Mouse (Mus musculus): ENCODE results near the gene Tmcc3.
A peak's percentile ranks its signal among the peaks of the same experiment; 100 is the strongest.

Gene Tmcc3

DNA sequence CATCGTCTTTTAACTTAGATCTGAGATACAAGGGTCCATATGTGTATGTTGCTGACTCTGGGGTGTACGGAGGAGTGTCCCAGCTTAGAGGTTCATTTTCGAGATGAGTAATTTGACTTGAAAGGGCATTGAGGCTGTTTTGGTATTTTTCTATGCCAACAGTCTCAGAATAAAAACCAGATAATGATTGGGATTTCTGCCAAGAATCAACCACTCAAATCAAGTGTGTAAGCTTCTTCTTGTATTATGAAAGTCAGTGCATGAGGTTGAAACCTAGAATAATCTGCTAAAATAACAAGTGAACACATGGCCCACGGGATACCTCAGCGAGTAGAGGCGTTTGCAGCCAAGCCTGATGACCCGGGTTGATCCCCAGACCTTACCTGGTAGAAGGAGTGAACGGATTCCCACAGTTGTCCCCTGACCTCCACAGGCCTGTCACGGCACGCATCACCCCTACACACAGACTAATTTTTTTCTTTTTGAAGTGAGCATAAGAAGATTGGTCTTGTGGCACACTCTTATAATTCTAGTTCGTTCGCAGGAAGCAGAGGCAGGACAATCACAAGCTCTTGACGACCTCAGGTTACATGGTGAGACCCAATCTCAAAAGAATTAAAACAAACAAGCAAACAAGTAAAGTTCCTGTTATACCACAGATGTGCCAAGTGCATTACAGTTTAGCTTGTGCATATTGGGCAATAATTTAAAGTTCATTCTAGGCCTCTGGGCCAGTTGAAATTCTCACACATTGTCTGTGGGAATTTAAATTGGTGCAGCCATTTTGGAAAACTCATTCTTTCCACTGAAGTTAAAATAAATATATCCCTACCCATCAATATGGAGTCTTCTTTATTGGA is 165.8 kb downstream of the Tmcc3 start:
- DNase-seq = no peak

DNA sequence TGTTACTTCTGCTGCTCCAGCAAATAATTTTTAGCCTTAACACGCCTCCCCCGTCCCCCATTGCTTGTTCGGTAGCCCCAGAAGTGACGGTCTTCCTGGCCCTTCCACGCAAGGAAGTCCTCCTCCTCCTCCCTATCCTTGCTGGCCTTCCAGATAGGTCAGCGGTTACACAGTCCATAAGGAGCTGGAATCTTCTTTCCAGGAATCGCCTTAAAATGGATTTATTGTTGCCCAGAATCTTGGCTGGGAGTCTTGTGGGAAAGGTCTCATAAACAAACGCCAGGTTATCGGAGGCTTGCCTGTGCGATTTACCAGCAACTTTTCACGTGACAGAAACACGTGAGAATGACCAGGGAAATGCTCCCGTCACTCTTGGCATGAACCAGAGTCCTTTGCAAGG is 167.9 kb downstream of the Tmcc3 start:
- DNase-seq = no peak

DNA sequence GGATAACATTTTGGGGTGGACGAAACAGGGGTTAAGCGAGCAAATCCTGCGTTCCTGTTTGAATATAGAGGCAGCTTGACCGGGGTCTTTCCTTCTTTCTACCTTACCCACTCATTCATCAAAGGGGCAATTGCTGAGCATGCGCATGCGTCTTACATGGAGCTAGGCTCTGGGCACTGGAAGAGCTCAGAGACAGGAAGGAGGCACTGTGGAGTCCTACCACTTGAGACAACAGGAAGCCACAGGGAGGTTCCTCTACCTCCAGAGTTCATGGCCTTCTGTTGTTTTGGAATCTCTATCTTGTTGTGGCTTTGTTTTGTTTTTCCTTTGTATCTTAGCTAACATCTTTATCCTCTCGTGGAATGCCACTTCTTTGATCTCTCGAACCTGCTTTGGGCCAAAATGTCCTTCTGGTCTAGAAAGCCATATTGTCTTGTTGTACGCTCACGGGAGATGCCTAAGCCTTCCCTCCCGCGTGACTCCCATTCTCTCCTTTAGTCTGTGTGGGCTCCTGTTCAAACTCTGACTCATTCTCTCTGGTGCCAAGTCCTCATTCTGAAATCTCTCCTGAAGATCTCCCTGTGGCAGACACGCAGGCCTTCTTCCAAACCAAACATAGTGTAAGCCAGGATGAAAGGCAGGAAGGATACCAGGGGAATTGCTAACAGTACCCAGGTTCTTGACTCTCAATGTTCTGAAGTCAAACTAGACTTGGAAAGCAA is 168.8 kb downstream of the Tmcc3 start:
- peak; percentile 71 to 84 for DNase-seq

GRCm38 (mm10) chr10:94481613-94482012 is 169.9 kb downstream of the Tmcc3 start:
- DNase-seq = no peak

GRCm38 (mm10) chr10:94486179-94486578 is 174.4 kb downstream of the Tmcc3 start:
- no peak for DNase-seq

- DNase-seq = no peak
Observed at GRCm38 (mm10) chr10:94489509-94489908, 177.8 kb downstream of the Tmcc3 start.

GRCm38 (mm10) chr10:94491006-94491405 is 179.3 kb downstream of the Tmcc3 start:
- DNase-seq = no peak

DNA sequence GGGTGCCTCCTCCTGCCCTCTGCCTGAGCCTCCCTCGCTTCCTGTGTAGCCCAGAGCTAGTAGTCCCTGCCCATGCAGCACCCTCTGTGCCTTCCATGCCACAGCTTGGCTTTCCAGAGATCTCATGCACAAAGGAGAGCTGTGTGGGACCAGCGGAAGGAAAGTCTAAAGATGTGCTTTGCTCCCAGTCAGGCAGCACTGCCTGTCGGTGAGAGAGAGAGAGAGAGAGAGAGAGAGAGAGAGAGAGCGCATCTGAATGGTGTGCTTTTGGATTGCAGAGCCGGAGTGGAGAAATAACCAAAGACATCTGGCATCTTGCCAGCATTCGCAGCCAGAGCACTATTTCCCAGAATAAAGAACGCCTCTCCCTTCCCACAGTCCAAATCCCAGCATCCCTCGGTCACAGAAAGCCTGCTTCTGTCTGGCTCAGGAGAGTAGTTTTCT is 182.7 kb downstream of the Tmcc3 start:
- peak; percentile 24 to 30 for DNase-seq

DNA sequence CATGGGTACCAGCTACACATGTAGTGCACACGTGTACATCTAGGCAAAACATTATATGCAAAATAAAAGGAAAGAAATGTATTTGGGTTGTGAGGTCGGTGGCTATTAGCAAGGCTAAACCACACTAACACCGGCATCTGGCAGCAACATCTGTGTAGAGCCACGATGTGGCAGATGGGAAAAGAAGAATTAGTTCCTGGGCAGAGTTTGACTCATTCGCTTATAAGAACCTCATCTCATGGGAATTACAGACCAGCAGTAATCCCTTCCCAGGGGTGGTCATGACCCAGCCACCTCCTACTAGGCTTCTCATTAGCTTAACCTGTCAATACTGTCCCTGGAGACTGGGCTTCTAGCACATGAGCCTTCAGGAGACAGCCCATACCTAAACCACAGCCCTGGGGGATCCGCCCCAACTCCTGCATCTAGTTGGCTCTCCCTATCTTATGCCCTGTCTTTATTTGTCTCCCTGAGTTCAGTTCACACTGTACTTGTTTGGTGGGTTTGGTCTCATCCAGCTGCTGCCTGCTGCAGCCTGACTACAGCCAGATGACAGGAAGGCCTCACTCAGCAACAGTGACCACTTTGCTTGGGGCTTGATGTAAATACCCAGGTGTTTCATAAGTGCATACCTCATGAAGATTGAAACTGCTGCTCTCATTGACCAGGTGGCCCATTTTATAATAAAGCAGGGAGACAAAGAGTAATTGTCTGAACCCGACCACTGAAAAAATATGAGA is 183.9 kb downstream of the Tmcc3 start:
- DNase-seq = no peak

DNA sequence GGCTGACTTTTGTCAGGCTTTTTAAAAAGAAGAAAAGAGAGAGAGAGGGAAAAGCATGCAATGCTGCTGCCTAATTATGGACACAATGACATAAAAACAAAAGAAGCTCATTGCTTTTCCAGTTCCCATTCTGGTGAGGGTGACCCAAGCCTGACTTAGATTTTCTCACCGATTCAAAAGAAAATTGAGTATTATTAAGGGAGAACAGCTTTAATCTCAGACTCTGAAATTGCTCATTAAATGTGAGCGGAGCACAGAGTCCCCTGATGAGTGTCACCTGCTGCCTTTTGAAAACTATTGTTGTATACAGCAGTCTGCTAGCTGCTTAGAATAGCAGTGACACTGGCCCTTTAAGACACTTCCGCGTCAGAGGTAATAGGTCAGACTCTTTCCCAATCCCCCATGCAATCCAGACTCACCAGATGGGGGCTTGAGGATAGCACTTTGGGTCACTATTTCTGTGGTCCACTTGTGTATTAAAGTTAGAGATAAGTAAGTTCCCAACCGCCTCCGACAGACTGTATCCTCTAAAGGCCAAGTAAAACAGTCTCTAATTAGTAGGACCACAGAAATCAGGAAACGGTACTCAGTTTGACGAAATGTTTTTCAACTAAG is 185.2 kb downstream of the Tmcc3 start:
- DNase-seq = no peak

DNA sequence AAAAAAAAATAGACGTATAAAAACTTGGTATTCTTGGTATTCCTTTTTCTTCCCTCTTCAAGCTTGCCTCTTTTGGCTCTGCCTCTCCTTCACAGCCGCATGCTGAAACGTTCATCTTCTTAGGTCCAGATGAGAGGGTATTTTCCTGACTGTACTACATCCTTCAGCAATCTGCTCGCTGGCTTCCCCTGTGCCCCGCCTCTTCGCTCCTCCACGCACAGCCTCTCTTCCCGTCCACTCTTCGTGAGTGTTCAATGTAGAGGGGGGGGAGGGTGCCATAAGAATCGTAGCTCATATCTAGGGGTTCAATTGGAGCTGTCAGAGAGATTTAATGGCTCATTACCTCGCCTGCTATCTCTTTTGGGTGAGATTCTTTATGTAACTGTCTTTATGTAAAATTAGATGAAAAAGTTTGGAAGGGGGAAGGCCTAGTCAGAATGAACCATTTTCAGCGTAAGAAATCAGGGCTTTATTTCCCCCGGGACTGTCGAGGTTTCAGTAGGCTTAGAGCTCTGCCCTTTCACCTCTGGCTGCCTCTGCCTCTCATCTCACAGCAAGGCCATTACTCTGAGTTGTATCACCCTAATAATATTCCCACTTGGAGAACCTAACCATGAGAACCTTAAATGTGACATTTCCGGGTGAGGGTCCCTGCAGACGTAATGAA is 188.6 kb downstream of the Tmcc3 start:
- DNase-seq = no peak

DNA sequence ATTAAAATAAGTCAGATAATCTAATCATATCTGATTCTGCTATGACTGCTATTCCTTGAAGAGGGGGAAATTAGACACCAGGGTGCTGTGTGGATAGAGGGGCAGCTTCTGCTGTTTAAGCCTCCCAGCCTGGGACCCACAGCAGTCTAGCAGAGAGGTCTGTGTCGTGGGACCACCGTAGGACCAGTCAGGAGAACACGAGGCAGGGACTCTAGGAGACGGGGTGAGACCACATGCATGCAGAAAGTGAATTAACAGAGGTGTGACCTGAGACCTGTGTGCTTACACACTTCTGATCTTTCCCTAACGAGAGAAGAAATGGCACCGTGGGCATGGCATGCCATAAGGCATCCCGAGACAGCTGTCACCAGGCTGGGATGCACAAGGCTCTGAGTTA is 189.1 kb downstream of the Tmcc3 start:
- no peak for DNase-seq

GRCm38 (mm10) chr10:94501796-94502195 is 190.0 kb downstream of the Tmcc3 start:
- DNase-seq = no peak

GRCm38 (mm10) chr10:94505248-94505772 is 193.6 kb downstream of the Tmcc3 start:
- no peak for DNase-seq

- no peak for DNase-seq
Observed at GRCm38 (mm10) chr10:94508863-94509262, 197.1 kb downstream of the Tmcc3 start.

DNA sequence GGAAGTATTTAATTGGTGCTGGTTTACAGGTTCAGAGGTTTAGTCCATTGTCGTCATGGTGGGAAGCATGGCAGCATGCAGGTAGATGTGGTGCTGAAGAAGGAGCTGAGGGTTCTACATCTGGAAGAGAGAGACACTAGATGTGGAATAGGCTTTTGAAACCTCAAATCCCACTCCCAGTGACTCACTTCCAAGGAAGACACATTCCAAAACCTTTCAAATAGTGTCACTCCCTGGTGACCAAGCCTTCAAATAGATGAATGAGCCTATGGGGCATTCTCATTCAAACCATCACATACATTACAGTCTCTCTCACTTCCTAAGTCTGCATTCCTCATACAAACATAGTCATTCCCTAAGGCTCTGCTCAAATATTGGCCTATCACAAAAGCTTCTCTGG is 201.0 kb downstream of the Tmcc3 start:
- no peak for DNase-seq

DNA sequence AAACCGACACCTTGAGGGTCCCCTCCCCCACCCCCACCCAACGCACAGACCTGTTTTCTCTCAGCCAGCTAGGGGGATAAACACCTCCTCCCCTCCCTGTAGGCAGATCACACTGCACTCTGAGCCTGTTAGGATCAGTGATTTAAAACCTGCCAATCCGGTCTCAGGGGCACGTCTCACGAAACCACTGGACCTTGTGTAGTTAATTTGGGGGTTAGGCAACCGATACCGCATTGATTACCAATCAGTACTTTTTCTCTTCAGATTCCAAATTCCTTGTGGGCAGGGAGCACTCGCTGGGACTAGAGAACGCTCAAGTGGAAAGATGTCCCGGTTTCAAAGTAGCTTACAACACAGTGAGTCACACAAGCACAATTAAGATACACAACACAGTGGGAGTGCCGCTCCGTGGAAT is 202.3 kb downstream of the Tmcc3 start:
- no peak for DNase-seq

- DNase-seq = peak in 1 of 2 experiments; percentile 47
Observed at GRCm38 (mm10) chr10:94514506-94515178, 202.9 kb downstream of the Tmcc3 start.

DNA sequence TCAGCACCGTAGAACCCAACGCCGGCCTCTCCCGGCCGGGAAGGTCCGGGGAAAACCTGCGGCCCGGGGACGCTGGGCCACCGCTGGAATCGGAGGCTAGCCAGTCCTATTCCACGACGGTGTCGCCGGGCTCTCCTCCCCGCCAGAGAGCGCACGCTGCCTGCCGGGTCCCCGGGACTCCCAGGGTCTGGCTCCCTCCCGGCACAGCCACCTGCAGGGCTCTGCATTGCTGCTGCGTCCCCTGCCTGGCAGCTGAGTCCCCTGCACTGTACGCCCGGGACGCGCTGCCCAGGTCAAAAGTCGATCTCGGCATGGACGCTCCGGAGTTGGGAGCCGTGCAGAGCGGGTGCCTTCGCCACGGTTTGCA is 203.4 kb downstream of the Tmcc3 start:
- DNase-seq = peak; percentile 41 to 49

DNA sequence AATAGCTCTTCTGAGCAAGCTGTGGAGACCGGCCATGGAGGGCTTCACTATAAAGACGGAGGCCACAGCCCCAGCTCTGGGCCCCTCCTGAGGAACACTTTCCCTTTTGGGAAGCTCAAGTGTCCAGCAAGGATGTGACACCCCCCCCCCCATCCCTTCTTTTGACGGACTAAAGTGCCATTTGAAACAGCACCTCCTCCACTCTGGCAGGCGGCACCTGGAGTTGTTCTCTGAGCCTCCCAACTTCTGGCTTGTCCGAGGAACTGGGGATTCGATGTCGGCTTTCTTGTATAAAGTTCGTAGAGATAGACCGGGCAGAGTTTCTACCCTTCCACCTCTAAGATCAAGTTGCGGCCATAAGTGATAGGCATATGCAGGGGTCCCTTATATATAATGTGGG is 203.8 kb downstream of the Tmcc3 start:
- DNase-seq = no peak

DNA sequence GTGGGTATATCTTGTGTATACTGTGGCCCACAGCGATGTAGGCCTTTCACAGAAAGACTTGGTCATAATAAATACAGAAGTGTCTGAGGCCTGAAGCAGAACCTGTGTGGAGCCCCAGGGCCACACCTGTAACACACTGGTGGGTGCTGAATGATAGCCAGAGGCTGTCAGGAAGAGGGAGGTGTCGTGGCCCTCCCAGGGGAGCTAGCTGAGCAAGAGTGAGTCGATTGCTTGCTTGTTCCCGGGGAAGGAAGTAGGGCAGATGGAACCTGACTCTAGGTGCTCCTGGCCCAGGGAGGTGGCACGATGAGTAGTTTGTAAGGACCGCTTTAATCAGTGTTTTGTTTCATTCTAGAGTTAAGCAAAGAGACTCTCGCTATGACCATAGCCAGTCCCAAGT is 208.1 kb downstream of the Tmcc3 start:
- DNase-seq = no peak
